Mouse (Mus musculus) 416B (cell line): ENCODE measurements at regions not wholly inside any gene's neighbourhood (a gene's known extent, or its start where the extent isn't known, plus 50 kb on each side); places are given as distances from the start of the nearest gene placed in this dataset.
"Not testable (repeated sequence)": the region's sequence is repeated elsewhere in the genome, so short reads cannot be mapped to it uniquely, and the experiment has no call there.

Experiments
- DNase-seq: peaks from one replicate; pipeline ENCODE4 v3.0.0; 2011; ENCODE audit warnings: low read depth

GRCm38 (mm10) chr3:117265790-117266189 lies 94.9 kb downstream of the Plppr4 start:
- DNase-seq = no peak

GRCm38 (mm10) chr3:117247833-117248232 lies 112.8 kb downstream of the Plppr4 start:
- no peak for DNase-seq

DNA sequence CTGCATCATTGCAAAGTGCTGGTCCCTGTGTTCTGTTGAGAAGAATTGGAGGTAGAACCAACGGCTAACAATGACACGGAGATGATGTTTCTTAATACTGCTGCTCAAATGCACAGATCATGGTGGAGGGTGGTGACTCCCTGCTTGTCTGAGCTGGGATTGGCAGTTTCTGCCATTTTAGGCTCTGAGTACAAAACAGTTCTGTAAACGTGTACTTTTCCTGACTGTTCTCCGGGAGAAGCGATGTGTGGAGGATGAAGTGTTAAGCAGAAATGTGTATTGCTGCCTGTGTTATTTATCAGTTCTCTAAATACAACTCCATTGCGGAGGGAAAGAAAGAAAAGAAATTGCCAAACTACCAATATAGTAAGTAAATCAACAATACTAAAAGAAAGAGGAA lies 118.9 kb downstream of the Plppr4 start:
- no peak for DNase-seq

- DNase-seq = no peak
These were observed 134.1 kb downstream of the Plppr4 start for GRCm38 (mm10) chr3:117226616-117227015.

DNA sequence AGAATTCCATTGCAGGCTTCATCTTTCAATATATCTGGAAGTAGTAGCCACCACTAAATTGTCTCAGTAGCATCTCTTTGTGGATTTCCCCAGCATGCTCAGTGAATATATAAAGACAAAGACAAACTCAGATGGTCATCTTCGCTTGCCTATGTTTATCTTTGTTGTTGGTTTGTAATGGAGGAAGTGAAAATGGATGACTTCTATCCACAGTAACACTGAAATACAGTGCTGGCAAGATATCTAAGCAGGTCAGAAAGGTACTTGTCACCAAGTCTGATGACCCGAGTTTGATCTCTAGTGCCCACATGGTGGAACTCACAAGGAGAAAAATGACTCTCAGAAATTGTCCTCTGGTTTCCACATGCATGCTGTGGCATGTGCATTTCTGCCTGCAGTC lies 135.6 kb downstream of the Plppr4 start:
- no peak for DNase-seq

DNA sequence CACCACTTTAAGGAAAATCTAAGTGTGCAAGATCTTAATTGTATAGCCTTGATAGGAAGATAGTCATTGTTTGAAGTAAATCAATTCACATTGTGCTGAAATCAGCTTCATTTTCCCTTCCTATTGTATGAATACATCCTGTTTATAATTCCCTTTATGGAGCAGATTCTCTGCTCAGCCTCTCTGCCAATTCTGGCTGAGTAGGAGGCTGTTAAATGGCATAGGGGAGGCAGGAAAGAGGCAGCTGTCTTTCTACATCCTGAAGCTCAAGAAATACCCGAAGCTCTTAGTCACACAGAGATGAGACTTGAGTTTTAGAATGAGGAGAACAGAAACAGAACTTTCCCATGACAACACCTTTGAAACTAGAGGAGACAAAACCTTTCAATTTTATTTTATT lies 142.7 kb downstream of the Plppr4 start:
- DNase-seq = no peak

DNA sequence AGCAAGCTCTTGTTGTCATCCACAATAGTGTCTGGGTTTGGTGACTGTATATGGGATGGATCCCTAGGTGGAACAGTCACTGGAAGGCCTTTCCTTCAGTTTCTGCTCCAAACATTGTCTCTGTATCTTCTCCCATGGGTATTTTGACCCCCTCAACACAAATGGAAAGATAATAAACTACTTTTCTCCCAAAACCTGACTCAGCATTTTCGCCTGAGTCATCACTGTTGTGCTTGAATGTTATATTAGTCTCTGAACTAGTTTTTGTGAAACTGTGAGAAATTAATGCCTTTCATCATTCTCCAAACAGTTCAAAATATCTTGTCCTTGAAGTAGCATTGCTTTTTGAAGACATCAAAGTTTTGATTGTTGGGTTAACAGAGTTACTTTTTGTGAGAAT lies 168.8 kb downstream of the Plppr4 start:
- no peak for DNase-seq

GRCm38 (mm10) chr3:117188782-117189500 lies 171.7 kb downstream of the Plppr4 start:
- no peak for DNase-seq

DNA sequence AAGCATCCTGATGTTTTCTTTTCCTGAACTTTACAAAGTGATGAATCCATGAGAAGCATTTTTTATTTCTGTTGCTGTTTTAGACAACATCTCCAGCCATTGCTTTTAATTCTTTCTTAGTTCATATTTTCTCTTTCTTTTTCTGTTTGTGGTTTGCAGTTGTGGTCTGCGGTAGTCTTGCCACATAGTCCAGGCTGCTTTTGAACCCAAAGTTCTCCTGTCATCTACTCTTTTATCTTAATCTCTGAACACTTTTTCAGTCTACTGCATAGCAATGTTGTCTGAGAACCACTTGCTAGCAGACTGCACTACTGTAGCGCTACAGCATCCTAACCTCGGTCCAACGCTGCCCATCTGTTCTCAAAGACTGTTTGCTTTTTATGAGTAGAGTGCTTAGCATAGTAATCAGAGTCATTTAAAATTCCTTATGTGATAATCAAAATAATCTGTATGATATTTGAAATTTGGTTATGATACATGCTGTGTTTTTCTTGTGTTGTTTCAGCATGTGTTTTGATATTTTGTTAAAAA lies 177.0 kb downstream of the Plppr4 start:
- DNase-seq = peak; percentile 10

GRCm38 (mm10) chr3:117169740-117170139 lies 190.9 kb downstream of the Plppr4 start:
- no peak for DNase-seq

GRCm38 (mm10) chr3:117163046-117163445 lies 194.3 kb upstream of the Palmd start:
- no peak for DNase-seq

DNA sequence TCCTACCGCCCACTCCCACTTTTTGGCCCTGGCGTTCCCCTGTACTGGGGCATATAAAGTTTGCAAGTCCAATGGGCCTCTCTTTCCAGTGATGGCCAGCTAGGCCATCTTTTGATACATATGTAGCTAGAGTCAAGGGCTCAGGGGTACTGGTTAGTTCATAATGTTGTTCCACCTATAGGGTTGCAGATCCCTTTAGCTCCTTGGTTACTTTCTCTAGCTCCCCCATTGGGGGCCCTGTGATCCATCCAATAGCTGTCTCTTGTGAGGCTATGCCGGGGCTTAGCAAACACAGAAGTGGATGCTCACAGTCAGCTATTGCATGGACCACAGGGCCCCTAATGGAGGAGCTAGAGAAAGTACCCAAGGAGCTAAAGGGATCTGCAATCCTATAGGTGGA lies 191.9 kb upstream of the Palmd start:
- DNase-seq = not testable (repeated sequence)

DNA sequence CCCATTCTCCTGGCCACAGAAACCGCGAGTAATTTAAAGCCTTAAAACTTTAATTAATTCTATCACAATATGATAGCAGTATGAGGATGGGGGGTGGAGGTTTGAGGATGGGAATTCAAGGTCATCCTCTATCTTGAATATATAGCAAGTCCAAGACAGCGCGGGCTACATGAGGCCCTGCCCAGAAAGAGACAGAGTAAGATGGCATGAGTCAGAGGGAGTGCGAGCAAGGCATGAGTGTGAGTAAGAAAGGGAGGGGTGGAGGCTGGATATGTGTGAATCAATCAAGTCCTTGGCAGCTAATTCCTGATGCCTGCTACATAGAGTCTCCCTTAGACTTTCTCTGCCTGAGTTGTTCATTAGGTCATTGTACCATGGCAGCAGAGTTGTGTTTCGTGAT lies 186.5 kb upstream of the Palmd start:
- no peak for DNase-seq

DNA sequence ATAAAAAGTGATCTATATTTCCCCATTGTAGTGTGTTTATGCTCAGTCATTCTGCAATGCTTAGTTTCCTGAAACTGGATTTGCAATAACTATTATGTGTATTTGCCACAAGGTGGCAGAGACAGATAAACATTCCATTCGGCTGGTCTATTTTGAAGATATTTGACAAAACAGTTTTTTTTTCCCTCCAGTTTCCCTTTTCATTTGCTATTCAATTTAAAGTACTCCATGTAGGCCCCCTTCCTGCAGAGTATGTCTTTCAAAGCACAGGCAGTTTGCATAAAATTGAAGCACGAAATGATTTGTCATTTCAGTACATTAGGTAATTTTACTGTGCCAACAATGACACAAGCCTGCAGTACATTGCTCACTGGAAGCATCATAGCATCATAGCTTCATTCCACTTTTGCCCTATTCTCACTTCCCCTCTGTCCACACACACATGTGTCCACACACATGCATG lies 184.3 kb upstream of the Palmd start:
- peak; percentile 24 for DNase-seq

GRCm38 (mm10) chr3:117152414-117152813 lies 183.6 kb upstream of the Palmd start:
- no peak for DNase-seq

DNA sequence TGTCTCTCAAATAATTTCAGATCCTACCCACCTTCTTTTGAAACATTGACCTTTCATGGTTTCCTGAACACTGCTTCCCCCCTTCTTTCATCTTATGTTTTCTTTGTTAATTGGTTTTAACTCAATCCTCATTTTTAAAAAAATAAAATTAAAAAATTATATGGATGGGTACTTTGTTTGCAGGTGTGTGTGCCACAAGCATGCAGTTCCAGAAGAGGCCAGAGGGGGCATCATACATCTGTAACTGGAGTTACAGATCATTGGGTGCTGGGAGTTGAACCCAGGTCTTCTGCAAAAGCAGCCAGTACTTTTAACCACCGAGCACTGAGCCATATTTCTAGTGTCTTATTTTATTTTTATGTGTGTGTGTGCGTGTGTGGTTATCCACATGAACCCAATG lies 178.6 kb upstream of the Palmd start:
- DNase-seq = no peak

DNA sequence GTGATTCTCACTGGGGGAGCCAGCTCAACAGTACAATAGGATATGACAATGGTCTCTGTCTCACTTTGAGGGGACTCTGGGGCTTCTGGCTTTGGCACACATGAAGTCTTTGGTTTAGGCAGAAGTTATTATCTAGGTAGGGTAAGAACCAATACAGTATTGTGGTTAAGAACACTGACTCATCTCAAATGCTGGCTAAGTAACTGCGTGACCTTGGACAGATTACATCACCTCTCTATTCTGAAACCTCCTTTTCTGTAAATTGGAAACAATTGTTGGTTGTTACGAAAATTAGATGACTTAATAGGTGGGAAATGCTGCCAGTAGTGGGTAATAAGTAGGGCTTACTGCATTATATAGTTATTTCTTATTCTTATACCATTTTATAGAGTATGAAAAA lies 171.0 kb upstream of the Palmd start:
- DNase-seq = peak; percentile 72

DNA sequence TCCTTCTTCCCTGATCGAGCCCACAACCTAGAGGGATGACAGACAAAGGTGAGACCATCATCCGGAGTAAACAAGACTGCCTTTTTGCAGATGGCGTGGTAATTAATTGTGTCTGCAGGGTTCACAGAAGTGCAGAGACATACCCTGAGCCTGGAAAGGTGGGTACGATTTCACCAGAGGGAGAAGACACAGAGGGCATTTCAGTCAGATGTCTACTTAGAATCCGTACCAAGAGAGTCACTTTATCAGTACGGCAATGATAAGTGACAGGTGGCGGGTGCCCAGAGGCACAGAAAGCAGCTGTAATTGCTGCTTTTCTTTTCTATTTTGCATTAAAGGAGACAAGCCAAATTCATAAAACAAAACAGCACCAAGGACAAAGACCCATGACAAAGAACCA lies 169.9 kb upstream of the Palmd start:
- no peak for DNase-seq

GRCm38 (mm10) chr3:117132897-117133296 lies 164.1 kb upstream of the Palmd start:
- DNase-seq = no peak

- DNase-seq = no peak
These were observed 153.4 kb upstream of the Palmd start for GRCm38 (mm10) chr3:117122211-117122610.

- DNase-seq = peak; percentile 42
These were observed 151.6 kb upstream of the Palmd start for GRCm38 (mm10) chr3:117120086-117121055.

DNA sequence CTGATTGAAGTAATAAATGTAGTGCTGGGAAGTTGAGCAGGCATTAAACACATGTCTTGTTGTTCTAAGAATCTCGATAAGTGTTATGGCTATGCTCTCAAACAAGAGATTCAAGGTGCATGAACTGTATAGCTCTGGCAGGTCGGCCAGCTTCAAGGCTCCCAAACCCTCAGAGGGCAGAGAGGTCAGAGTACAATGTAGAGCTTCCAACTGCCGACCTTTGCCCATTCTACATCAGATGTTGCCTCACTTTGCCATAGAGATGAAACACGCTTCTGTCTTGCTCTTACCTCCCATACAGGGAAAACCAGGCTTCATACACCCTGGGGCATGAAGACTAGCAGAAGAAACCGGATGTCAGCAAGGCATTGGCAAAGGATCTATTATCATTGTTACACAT lies 150.8 kb upstream of the Palmd start:
- no peak for DNase-seq

DNA sequence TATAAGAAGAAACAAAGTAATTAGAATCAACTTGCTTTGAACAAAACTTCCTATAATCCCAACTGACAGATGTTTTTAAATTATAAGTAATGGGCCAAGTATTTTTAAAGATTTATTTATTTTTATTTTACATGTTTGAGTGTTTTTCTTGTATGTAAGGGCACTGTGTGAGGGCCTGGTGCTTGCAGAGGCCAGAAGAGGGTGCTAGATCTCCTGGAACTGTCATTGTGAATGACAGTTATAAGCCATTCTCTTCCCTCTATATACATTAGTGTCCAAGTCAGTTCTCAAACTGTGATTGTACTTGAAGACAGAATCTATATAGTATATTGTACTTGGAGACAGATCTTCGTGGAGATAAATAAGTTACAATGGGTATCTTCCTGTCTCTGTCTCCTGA lies 149.1 kb upstream of the Palmd start:
- DNase-seq = peak; percentile 24
